Mouse (Mus musculus) mature B cell (primary cell): ENCODE results near the gene Sesn1.

Experiments used
- in situ Hi-C: fragments of 300-500 bp; cut with MboI; formaldehyde crosslinking; loops from 2 replicates; pipeline ENCODE4 v1.14.3; 2019

Sesn1 gene

GRCm38 (mm10) chr10:41867956-41868355, 58.2 kb downstream of the Sesn1 start:
- in situ Hi-C loops: no loop called here

GRCm38 (mm10) chr10:41870101-41870500, 60.4 kb downstream of the Sesn1 start:
- in situ Hi-C loops: no loop called here

- in situ Hi-C loops: no loop called here
Measured at GRCm38 (mm10) chr10:41871564-41871963, 61.8 kb downstream of the Sesn1 start.

- in situ Hi-C loops: no loop called here
Measured at GRCm38 (mm10) chr10:41875624-41876023, 65.9 kb downstream of the Sesn1 start.

- in situ Hi-C loops: no loop called here
Measured at GRCm38 (mm10) chr10:41878344-41878743, 68.6 kb downstream of the Sesn1 start.

- in situ Hi-C loops: loop anchor here (10.0 kb wide), 1 partner anchor 45 kb away; no protein-coding TSS in a partner anchor
Measured at GRCm38 (mm10) chr10:41879675-41880074, 69.9 kb downstream of the Sesn1 start.

GRCm38 (mm10) chr10:41880206-41880605, 70.5 kb downstream of the Sesn1 start:
- in situ Hi-C loops: loop anchor here (10.0 kb wide), 1 partner anchor 45 kb away; no protein-coding TSS in a partner anchor

- in situ Hi-C loops: loop anchor here (10.0 kb wide), 1 partner anchor 46 kb away; no protein-coding TSS in a partner anchor
Measured at GRCm38 (mm10) chr10:41880777-41881176, 71.0 kb downstream of the Sesn1 start.

- in situ Hi-C loops: loop anchor here (10.0 kb wide), 1 partner anchor 47 kb away; no protein-coding TSS in a partner anchor
Measured at GRCm38 (mm10) chr10:41881438-41881837, 71.7 kb downstream of the Sesn1 start.

GRCm38 (mm10) chr10:41883741-41884575, 74.2 kb downstream of the Sesn1 start:
- in situ Hi-C loops: loop anchor here (10.0 kb wide), 1 partner anchor 49 kb away; no protein-coding TSS in a partner anchor

GRCm38 (mm10) chr10:41887080-41887821, 77.5 kb downstream of the Sesn1 start:
- in situ Hi-C loops: loop anchor here (10.0 kb wide), 1 partner anchor 52 kb away; no protein-coding TSS in a partner anchor

GRCm38 (mm10) chr10:41888365-41888941, 78.7 kb downstream of the Sesn1 start:
- in situ Hi-C loops: loop anchor here (10.0 kb wide), 1 partner anchor 54 kb away; no protein-coding TSS in a partner anchor

- in situ Hi-C loops: loop anchor here (10.0 kb wide), 1 partner anchor 55 kb away; no protein-coding TSS in a partner anchor
Measured at GRCm38 (mm10) chr10:41889566-41889965, 79.8 kb downstream of the Sesn1 start.

GRCm38 (mm10) chr10:41890537-41890936, 80.8 kb downstream of the Sesn1 start:
- in situ Hi-C loops: no loop called here

GRCm38 (mm10) chr10:41891312-41891711, 81.6 kb downstream of the Sesn1 start:
- in situ Hi-C loops: no loop called here

GRCm38 (mm10) chr10:41893433-41894411, 84.0 kb downstream of the Sesn1 start:
- in situ Hi-C loops: no loop called here

GRCm38 (mm10) chr10:41896425-41896824, 86.7 kb downstream of the Sesn1 start:
- in situ Hi-C loops: no loop called here

GRCm38 (mm10) chr10:41896865-41897264, 87.1 kb downstream of the Sesn1 start:
- in situ Hi-C loops: no loop called here

GRCm38 (mm10) chr10:41901456-41901855, 91.7 kb downstream of the Sesn1 start:
- in situ Hi-C loops: no loop called here

- in situ Hi-C loops: no loop called here
Measured at GRCm38 (mm10) chr10:41901864-41902263, 92.1 kb downstream of the Sesn1 start.

GRCm38 (mm10) chr10:41907473-41907872, 97.7 kb downstream of the Sesn1 start:
- in situ Hi-C loops: no loop called here
